Mouse (Mus musculus) lung, embryonic 14.5 days (tissue): Measurements from ENCODE around the gene Gabpa. TPM values are rescaled to one million over a fixed set of nuclear protein-coding genes. Genes with fewer than 3 reads are reported as not detected.

Experiments
- ATAC-seq: fragments of 200-750 bp; cut with Nextera tagmentation; 2 replicates; pipeline ENCODE4 v1.8.0; 2017; ENCODE audit warnings: mild to moderate bottlenecking, moderate TSS enrichment, moderate library complexity; ENCODE audit not compliant: insufficient read depth
- DNase-seq: peaks from one replicate; pipeline ENCODE4 v3.0.0-alpha.2; 2015
- H3K27ac ChIP-seq: fragments of 300-500 bp; sonication (generic); 2 replicates; pipeline ENCODE4 v1.5.1; 2014; ENCODE audit warnings: low read depth, mild to moderate bottlenecking, moderate library complexity
- H3K27me3 ChIP-seq: fragments of 300-500 bp; sonication (generic); 2 replicates; pipeline ENCODE4 v1.6.1; 2014; ENCODE audit warnings: low read length, control low read depth; ENCODE audit not compliant: insufficient read depth
- H3K36me3 ChIP-seq: fragments of 300-500 bp; sonication (generic); 2 replicates; pipeline ENCODE4 v1.6.1; 2014; ENCODE audit warnings: control low read depth; ENCODE audit not compliant: insufficient read depth
- H3K4me1 ChIP-seq: fragments of 300-500 bp; sonication (generic); 2 replicates; pipeline ENCODE4 v1.6.1; 2014; ENCODE audit warnings: antibody characterized with exemption, control low read depth; ENCODE audit not compliant: insufficient read depth
- H3K4me2 ChIP-seq: fragments of 300-500 bp; sonication (generic); 2 replicates; pipeline ENCODE4 v1.6.1; 2014; ENCODE audit warnings: mild to moderate bottlenecking
- H3K4me3 ChIP-seq: fragments of 300-500 bp; sonication (generic); 2 replicates; pipeline ENCODE4 v1.5.1; 2014; ENCODE audit warnings: low read depth, low read length
- H3K9ac ChIP-seq: fragments of 300-500 bp; sonication (generic); 2 replicates; pipeline ENCODE4 v1.6.1; 2014
- H3K9me3 ChIP-seq: fragments of 300-500 bp; sonication (generic); 2 replicates; pipeline ENCODE4 v1.6.1; 2016; ENCODE audit warnings: low read depth, low read length, control low read depth
- CTCF ChIP-seq: IDR thresholded peaks from 2 replicates; pipeline ENCODE4 v1.5.1; 2016; ENCODE audit warnings: antibody characterized with exemption, low read depth
- WGBS: fragments of 180-500 bp; shearing (Covaris S2); extraction: QIAGEN DNeasy Blood & Tissue Kit; methylation state at CpG from one replicate; pipeline ENCODE4 v1.1.7; 2014; 5-methylcytosine and 5-hydroxymethylcytosine counted together
- polyA plus RNA-seq: library from polyadenylated mRNA; unstranded; fragments of >200 nt; fragmentation: Nextera tagmentation; extraction: Ambion mirVana; gene quantifications from 2 replicates; pipeline ENCODE4 v1.2.1, GENCODE M21; 2014

Gabpa gene
- polyA plus RNA-seq, 1 experiment from 2014 or later: 47.4 TPM

DNA sequence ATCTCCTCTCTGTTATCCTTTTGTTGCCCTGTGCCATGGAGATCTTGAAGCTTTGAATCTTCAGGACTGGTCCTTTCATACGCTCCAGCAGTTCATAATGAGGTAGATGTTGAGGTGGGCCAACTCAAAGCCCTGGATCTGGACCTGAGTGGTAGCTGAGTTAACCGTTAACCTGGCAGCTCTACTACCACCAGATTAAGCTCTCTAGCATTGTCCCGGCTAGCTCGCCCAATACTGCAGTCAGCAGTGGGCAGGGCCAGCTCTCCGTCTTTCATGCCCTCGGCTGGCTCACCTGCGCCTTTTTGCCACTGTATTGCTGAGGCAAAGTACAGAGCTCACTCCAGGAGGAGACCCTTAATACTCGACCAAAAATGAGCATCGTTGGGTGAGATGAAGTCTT, 46.4 kb downstream of the Gabpa start:
- Histone ChIP-seq H3K27ac (no peak overlapping the region), H3K4me2 (no peak overlapping the region), H3K4me1 (peaks cover 3% of the 10 kb centered on the region; the same call in 1 of the 2 replicates), H3K9me3 (no peaks in the 10 kb centered on the region), H3K4me3 (no peak overlapping the region), H3K9ac (no peak overlapping the region), H3K36me3 (no peaks in the 10 kb centered on the region), H3K27me3 (no peaks in the 10 kb centered on the region)
- no peak for TF ChIP-seq CTCF
- DNase-seq: no peak
- 88% methylated on average over 9 of the region's 9 CpGs for WGBS
- no peak for ATAC-seq

DNA sequence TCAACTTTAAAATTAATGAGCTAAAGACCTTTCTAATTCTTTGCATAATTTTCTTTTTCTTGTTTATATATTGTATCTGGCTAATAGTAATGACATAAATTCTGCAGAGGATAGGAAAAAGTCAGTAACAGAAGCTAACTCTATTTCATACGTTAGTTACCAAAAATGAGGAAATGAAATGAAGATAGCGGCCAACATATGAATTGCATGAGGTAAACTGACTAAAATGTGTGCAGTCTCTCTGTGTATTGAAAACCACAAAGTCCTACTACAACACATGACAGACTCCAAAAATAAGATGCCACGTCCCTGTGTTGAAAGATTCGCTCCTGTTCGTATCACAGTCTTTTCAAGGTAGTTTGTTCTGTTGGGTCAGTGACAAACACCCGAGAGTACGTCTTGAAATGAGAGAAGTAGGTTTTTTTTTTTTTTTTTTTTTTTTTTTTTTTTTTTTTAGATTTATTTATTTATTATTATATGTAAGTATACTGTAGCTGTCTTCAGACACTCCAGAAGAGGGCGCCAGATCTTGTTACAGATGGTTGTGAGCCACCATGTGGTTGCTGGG, 47.1 kb downstream of the Gabpa start:
- Histone ChIP-seq H3K27ac (no peak overlapping the region), H3K36me3 (no peaks in the 10 kb centered on the region), H3K4me2 (no peak overlapping the region), H3K4me1 (no peaks in the 10 kb centered on the region), H3K9me3 (no peaks in the 10 kb centered on the region), H3K9ac (no peak overlapping the region), H3K27me3 (no peaks in the 10 kb centered on the region), H3K4me3 (no peak overlapping the region)
- 87% methylated on average over 7 of the region's 8 CpGs for WGBS
- ATAC-seq: no peak
- TF ChIP-seq CTCF: no peak
- no peak for DNase-seq

DNA sequence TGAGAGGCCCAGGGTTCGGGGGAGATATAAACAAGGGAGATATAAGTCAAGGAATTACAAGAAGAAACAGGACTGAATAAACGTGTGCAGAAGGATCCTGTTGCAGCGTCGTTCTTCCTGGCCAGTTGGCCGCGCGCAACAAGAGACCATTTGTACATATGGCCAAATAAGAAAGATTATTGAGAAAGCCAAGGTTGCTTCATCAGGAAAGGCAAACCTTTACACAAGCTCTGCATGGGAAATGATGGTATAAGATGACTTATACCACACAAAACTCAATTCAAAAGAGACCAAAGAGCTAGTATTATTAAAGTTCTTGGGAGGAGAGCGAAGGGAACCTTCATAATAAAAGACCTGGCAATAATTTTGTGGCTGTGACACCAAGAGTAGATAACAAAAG, 49.8 kb downstream of the Gabpa start:
- H3K27me3 ChIP-seq: no peaks in the 10 kb centered on the region
- H3K36me3 ChIP-seq: no peaks in the 10 kb centered on the region
- no peak overlapping the region for H3K4me3 ChIP-seq
- no peaks in the 10 kb centered on the region for H3K9me3 ChIP-seq
- no peak for ATAC-seq
- no peak for DNase-seq
- H3K4me1 ChIP-seq: no peaks in the 10 kb centered on the region
- H3K4me2 ChIP-seq: no peak overlapping the region
- 76% methylated on average over 8 of the region's 8 CpGs for WGBS
- H3K27ac ChIP-seq: no peak overlapping the region
- no peak for TF ChIP-seq CTCF
- H3K9ac ChIP-seq: no peak overlapping the region

DNA sequence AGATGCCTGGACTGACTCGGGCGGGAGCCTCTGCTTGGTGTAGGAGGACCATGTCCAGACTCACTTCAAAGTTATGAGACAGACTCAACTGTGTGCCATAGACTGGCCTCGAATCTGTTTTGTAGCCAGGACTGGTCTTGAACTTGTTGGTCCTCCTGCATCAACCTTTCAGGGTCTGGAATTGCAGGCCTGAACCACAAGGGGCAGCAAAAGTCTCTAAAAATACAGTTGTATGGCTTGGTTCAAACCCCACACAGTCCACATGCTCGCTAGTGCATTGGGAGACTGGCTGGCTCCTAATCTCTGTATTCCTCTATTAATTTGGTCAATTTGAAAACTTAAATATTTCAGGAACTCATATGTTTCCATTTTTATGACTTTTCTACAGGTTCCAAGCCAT, 68.3 kb downstream of the Gabpa start:
- H3K27me3 ChIP-seq: no peaks in the 10 kb centered on the region
- WGBS: 85% methylated on average over 4 of the region's 4 CpGs

DNA sequence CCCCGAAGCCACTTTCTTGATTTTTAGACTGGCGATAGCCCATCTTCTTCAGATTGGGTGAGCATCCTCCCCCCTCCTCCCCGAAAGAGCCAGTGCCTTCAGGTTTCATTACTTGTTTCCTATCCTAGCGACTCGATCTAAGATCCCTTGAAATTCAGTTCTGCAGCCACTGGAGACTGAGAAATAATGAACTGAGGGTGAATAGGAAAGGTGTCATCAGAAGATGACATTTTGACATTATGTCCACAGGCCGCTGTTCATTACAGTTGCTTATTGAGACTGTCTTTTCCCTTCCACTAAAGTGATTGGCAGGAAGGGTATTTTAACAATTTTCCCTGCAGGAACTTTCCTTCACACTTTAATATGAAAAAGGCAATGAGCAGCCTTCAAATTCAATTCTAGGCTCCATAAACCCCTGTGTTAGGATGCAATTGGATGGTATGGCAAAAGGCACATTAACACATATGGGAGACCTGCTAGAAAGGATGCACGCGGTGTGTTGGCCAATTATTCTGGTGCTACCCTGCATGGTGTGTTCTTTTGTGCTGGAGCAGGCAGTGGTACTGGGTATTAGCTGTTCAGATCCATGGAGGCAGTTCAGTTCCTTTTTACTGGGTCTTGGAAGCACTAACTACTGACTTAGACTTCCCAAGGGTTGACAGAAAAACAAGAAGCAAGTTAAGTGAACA, 76.9 kb downstream of the Gabpa start:
- Histone ChIP-seq H3K4me2 (no peak overlapping the region), H3K27me3 (no peaks in the 10 kb centered on the region), H3K9ac (no peak overlapping the region), H3K4me3 (no peak overlapping the region), H3K4me1 (no peaks in the 10 kb centered on the region), H3K36me3 (no peaks in the 10 kb centered on the region), H3K27ac (no peak overlapping the region), H3K9me3 (no peaks in the 10 kb centered on the region)
- no peak for TF ChIP-seq CTCF
- 93% methylated on average over 8 of the region's 8 CpGs for WGBS
- ATAC-seq (no peak), DNase-seq (no peak)

More for the DNA sequence above, 68.3 kb downstream of the Gabpa start:
- Histone ChIP-seq H3K4me2 (no peak overlapping the region), H3K27ac (no peak overlapping the region), H3K9me3 (no peaks in the 10 kb centered on the region), H3K9ac (no peak overlapping the region), H3K36me3 (no peaks in the 10 kb centered on the region), H3K4me3 (no peak overlapping the region), H3K4me1 (no peaks in the 10 kb centered on the region)
- no peak for TF ChIP-seq CTCF
- ATAC-seq (no peak), DNase-seq (no peak)

Other genes starting within 250 kb of the Gabpa start
- gene Mrpl39, start 99.2 kb upstream of the Gabpa start, polyA plus RNA-seq: 47.7 and 49.8 TPM in 2 replicates
- gene Jam2, start 60.8 kb upstream of the Gabpa start, polyA plus RNA-seq: 12.4 and 14.9 TPM in 2 replicates
- 842 and 905 TPM in 2 replicates for gene Atp5j, start 700 bp downstream of the Gabpa start, polyA plus RNA-seq